Mouse (Mus musculus) intestine, embryonic 16.5 days (tissue): ENCODE data around the gene Vgll4. TPM values are rescaled to one million over a fixed set of nuclear protein-coding genes. Genes with fewer than 3 reads are reported as not detected.

Experiments
- ATAC-seq: fragments of 200-750 bp; cut with Nextera tagmentation; 2 replicates; pipeline ENCODE4 v1.8.0; 2017; ENCODE audit warnings: moderate TSS enrichment, moderate library complexity
- H3K27ac ChIP-seq: fragments of 300-500 bp; sonication (generic); 2 replicates; pipeline ENCODE4 v1.5.1; 2014; ENCODE audit warnings: mild to moderate bottlenecking, low read length
- H3K27me3 ChIP-seq: fragments of 300-500 bp; sonication (generic); replicated peaks from 2 replicates; pipeline ENCODE4 v1.6.1; 2014; ENCODE audit warnings: low read length, control low read depth, mixed read lengths; ENCODE audit not compliant: control insufficient read depth, insufficient read depth
- H3K36me3 ChIP-seq: fragments of 300-500 bp; sonication (generic); 2 replicates; pipeline ENCODE4 v1.6.1; 2014; ENCODE audit warnings: low read length, control low read depth; ENCODE audit not compliant: control insufficient read depth, insufficient read depth
- H3K4me1 ChIP-seq: fragments of 300-500 bp; sonication (generic); 2 replicates; pipeline ENCODE4 v1.6.1; 2014; ENCODE audit warnings: low read length, control low read depth, mixed read lengths; ENCODE audit not compliant: control insufficient read depth, insufficient read depth
- H3K4me2 ChIP-seq: fragments of 300-500 bp; sonication (generic); 2 replicates; pipeline ENCODE4 v1.6.1; 2014; ENCODE audit warnings: low read depth, low read length, control low read depth
- H3K4me3 ChIP-seq: fragments of 300-500 bp; sonication (generic); 2 replicates; pipeline ENCODE4 v1.5.1; 2014; ENCODE audit warnings: mild to moderate bottlenecking, low read length
- H3K9ac ChIP-seq: fragments of 300-500 bp; sonication (generic); 2 replicates; pipeline ENCODE4 v1.6.1; 2014; ENCODE audit warnings: low read depth, low read length
- H3K9me3 ChIP-seq: fragments of 300-500 bp; sonication (generic); 2 replicates; pipeline ENCODE4 v1.6.1; 2016; ENCODE audit warnings: low read length, control low read depth; ENCODE audit not compliant: control insufficient read depth
- WGBS: fragments of 180-500 bp; shearing (Covaris S2); extraction: QIAGEN DNeasy Blood & Tissue Kit; methylation state at CpG from one replicate; pipeline ENCODE4 v1.1.7; 2014; 5-methylcytosine and 5-hydroxymethylcytosine counted together
- polyA plus RNA-seq: library from polyadenylated mRNA; unstranded; fragments of >200 nt; fragmentation: Nextera tagmentation; extraction: Ambion mirVana; gene quantifications from 2 replicates; pipeline ENCODE4 v1.2.1, GENCODE M21; 2015

The Vgll4 gene
- polyA plus RNA-seq, 1 experiment from 2014 or later: 75.7 TPM

GRCm38 (mm10) chr6:114876546-114876945 lies 93.2 kb downstream of the Vgll4 start:
- no peaks in the 10 kb centered on the region for H3K9me3 ChIP-seq
- no peak overlapping the region for H3K4me2 ChIP-seq
- WGBS: 64% methylated on average over 6 of the region's 6 CpGs
- 0 out of 2 replicates have a peak overlapping the region, but pooled peaks have one; percentile 81 for H3K9ac ChIP-seq
- H3K4me3 ChIP-seq: no peak overlapping the region
- H3K27ac ChIP-seq: peak overlapping the region; percentile 96; the same call in 1 of the 2 replicates
- H3K4me1 ChIP-seq: peaks cover 79% of the 10 kb centered on the region
- ATAC-seq: no peak
- no peaks in the 10 kb centered on the region for H3K36me3 ChIP-seq
- H3K27me3 ChIP-seq: no peaks in the 10 kb centered on the region

DNA sequence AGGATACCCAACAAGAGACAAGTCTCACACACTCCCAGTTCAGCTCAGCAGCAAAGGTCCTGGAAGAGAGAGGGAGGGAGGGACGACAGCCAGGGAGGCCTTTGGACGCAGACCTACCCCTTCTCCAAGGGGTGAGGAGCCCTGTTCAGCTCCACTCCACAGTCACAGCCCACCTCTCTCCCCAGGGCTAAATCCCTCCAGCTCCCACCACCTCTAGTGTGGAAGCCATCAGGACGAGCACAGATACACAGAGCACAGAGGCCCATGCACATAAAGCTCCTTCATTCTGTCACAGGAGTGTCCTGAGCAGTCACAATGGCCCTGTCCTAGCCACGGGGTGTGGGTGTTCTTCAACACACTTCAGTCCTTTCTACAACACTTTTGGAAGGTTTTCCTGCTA lies 93.8 kb downstream of the Vgll4 start:
- Histone ChIP-seq H3K4me3 (no peak overlapping the region), H3K4me2 (0 out of 2 replicates have a peak overlapping the region, but pooled peaks have one; percentile 90), H3K27me3 (no peaks in the 10 kb centered on the region), H3K36me3 (peaks cover under 1% of the 10 kb centered on the region; the same call in 1 of the 2 replicates), H3K4me1 (peaks cover 79% of the 10 kb centered on the region), H3K9ac (peak overlapping the region; percentile 81; the same call in 1 of the 2 replicates), H3K27ac (peak overlapping the region; percentile 96), H3K9me3 (no peaks in the 10 kb centered on the region)
- WGBS: 28% methylated on average over 4 of the region's 4 CpGs
- ATAC-seq: no peak

GRCm38 (mm10) chr6:114875018-114875558 lies 94.7 kb downstream of the Vgll4 start:
- H3K36me3 ChIP-seq: peaks cover 2% of the 10 kb centered on the region; the same call in 1 of the 2 replicates
- peak; percentile 89 for ATAC-seq
- H3K9me3 ChIP-seq: no peaks in the 10 kb centered on the region
- H3K9ac ChIP-seq: peak overlapping the region; percentile 81
- H3K4me2 ChIP-seq: peak overlapping the region; percentile 90
- H3K4me1 ChIP-seq: peaks cover 73% of the 10 kb centered on the region
- peak overlapping the region; percentile 56 for H3K4me3 ChIP-seq
- no peaks in the 10 kb centered on the region for H3K27me3 ChIP-seq
- WGBS: 2% methylated on average over 18 of the region's 18 CpGs
- H3K27ac ChIP-seq: peak overlapping the region; percentile 96

GRCm38 (mm10) chr6:114874138-114874928 lies 95.5 kb downstream of the Vgll4 start:
- peak overlapping the region; percentile 56 for H3K4me3 ChIP-seq
- peak overlapping the region; percentile 81 for H3K9ac ChIP-seq
- peak overlapping the region; percentile 90 for H3K4me2 ChIP-seq
- H3K27ac ChIP-seq: peak overlapping the region; percentile 96
- peak; percentile 45 for ATAC-seq
- peaks cover 72% of the 10 kb centered on the region for H3K4me1 ChIP-seq
- no peaks in the 10 kb centered on the region for H3K27me3 ChIP-seq
- 11% methylated on average over 19 of the region's 19 CpGs for WGBS
- no peaks in the 10 kb centered on the region for H3K9me3 ChIP-seq
- H3K36me3 ChIP-seq: peaks cover 2% of the 10 kb centered on the region; the same call in 1 of the 2 replicates

GRCm38 (mm10) chr6:114873808-114874137 lies 96.0 kb downstream of the Vgll4 start:
- Histone ChIP-seq H3K4me1 (peaks cover 66% of the 10 kb centered on the region), H3K4me3 (peak overlapping the region; percentile 56), H3K27me3 (no peaks in the 10 kb centered on the region), H3K4me2 (peak overlapping the region; percentile 90), H3K9me3 (no peaks in the 10 kb centered on the region), H3K9ac (peak overlapping the region; percentile 81), H3K27ac (peak overlapping the region; percentile 96), H3K36me3 (peaks cover 2% of the 10 kb centered on the region; the same call in 1 of the 2 replicates)
- ATAC-seq: no peak
- WGBS: 66% methylated on average over 3 of the region's 3 CpGs

DNA sequence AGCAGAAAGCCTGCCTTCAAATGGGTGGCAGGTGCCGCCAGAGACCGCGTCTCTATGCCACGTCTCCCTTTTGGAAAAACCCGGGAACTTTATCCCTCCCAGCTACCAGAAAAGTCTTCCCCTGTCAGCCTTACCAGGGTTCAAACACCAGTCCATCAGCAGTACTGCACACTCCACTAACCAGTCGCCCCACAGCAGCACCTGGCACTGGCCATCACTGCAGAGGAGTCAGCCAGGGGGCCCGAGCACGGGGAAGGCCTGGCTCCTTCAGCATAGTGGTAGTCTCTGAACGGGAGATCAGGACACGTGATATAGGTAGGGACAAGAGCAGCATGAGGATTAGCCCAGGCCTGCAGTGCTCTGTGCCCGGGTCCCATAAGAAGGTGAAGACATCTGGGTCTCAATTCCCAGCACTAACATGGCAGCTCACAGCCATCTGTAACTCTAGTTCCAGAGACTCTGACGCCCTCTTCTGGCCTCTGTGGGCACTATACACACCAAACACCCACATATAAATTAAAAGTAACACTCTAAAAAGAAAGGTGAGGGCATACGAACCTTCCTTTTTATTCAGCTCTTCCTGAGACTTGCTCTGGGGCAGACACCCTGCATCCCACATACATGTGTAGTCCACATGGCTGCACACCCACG lies 98.7 kb downstream of the Vgll4 start:
- H3K27me3 ChIP-seq: no peaks in the 10 kb centered on the region
- no peak overlapping the region for H3K4me3 ChIP-seq
- ATAC-seq: no peak
- H3K9me3 ChIP-seq: no peaks in the 10 kb centered on the region
- H3K4me1 ChIP-seq: peaks cover 44% of the 10 kb centered on the region
- 87% methylated on average over 14 of the region's 14 CpGs for WGBS
- H3K27ac ChIP-seq: no peak overlapping the region
- peaks cover 2% of the 10 kb centered on the region; the same call in 1 of the 2 replicates for H3K36me3 ChIP-seq
- H3K9ac ChIP-seq: no peak overlapping the region
- H3K4me2 ChIP-seq: no peak overlapping the region

DNA sequence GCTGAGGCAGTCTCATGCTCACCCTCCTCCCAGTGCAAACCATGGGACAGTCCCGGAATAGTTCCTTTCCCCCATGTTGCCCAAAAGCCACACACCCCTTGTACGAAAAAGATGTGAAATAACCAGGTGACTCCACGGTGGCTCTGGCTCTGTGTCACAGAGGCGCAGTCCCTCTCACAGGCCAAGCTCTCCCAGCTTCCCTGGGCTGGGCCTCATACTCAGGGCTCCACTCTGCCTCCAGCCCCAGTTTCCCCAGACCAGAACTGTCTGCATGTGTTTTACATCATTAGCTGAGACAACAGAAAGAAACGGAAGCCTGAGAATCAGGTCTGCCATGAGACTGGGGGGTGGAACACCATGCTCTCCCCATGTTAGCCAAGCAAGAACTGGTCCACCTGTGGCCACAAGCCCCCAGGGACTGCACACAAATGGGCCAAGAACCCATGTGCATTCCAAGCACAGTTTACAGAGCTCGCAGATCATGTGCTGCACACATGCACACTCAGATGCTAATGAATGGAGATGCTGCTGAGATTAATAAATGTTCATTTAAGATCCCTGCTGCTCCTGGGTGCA lies 100.2 kb downstream of the Vgll4 start:
- Histone ChIP-seq H3K27ac (no peak overlapping the region), H3K4me2 (no peak overlapping the region), H3K4me1 (peaks cover 40% of the 10 kb centered on the region), H3K9ac (no peak overlapping the region), H3K9me3 (no peaks in the 10 kb centered on the region), H3K27me3 (no peaks in the 10 kb centered on the region), H3K4me3 (no peak overlapping the region), H3K36me3 (peaks cover 2% of the 10 kb centered on the region; the same call in 1 of the 2 replicates)
- no peak for ATAC-seq
- WGBS: 72% methylated on average over 6 of the region's 6 CpGs

- 75% methylated on average over 7 of the region's 7 CpGs for WGBS
- H3K27me3 ChIP-seq: no peaks in the 10 kb centered on the region
- no peak overlapping the region for H3K9ac ChIP-seq
- peaks cover 34% of the 10 kb centered on the region for H3K4me1 ChIP-seq
- H3K4me3 ChIP-seq: no peak overlapping the region
- H3K9me3 ChIP-seq: no peaks in the 10 kb centered on the region
- ATAC-seq: no peak
- peaks cover 5% of the 10 kb centered on the region; the same call in 1 of the 2 replicates for H3K36me3 ChIP-seq
- no peak overlapping the region for H3K4me2 ChIP-seq
- no peak overlapping the region for H3K27ac ChIP-seq
Observed at GRCm38 (mm10) chr6:114868656-114869055, 101.1 kb downstream of the Vgll4 start.

GRCm38 (mm10) chr6:114866619-114867018 lies 103.2 kb downstream of the Vgll4 start:
- Histone ChIP-seq H3K4me2 (no peak overlapping the region), H3K4me1 (peaks cover 23% of the 10 kb centered on the region), H3K9ac (no peak overlapping the region), H3K27me3 (no peaks in the 10 kb centered on the region), H3K36me3 (peaks cover 10% of the 10 kb centered on the region), H3K9me3 (no peaks in the 10 kb centered on the region), H3K27ac (no peak overlapping the region), H3K4me3 (no peak overlapping the region)
- WGBS: 82% methylated on average over 4 of the region's 4 CpGs
- no peak for ATAC-seq
